ENCODE assay signal across 9 mouse cellular contexts in genomic region chr2:73270593-73271458, GRCm38 (mm10). TPM values are rescaled to one million over a fixed set of nuclear protein-coding genes. Genes with fewer than 3 reads are reported as not detected.
DNase-seq lines count a peak whose midpoint lies in the region; ATAC-seq lines count a peak whose summit lies in the region.
"Had no signal": no experiment of that assay in that cellular context is flagged by ENCODE, and none has a peak within 500 bp of the region (broad histone marks: within the 10 kb centered on the region; RNA-seq: fewer than 3 reads in every experiment).

No protein-coding gene starts in this region.

- no peak overlapping the region for H3K27ac ChIP-seq in lung, embryonic 15.5 days
- H3K27ac ChIP-seq in hindbrain, embryonic 10.5 days: peak overlapping the region; percentile 93
- no peak overlapping the region for H3K27ac ChIP-seq in liver, embryonic 11.5 days (ENCODE audit: low read depth, low read length)
- no peak overlapping the region for H3K27ac ChIP-seq in neural tube, embryonic 13.5 days (replicated peaks)

- no peak for ATAC-seq in lung, embryonic 15.5 days (ENCODE audit: borderline replicate concordance, extremely low read depth, low FRiP score, low TSS enrichment)
- ATAC-seq in liver, embryonic 11.5 days (replicated peaks; ENCODE audit: low FRiP score): no peak
- ATAC-seq in neural tube, embryonic 13.5 days (ENCODE audit: low read depth): no peak
- no peak for ATAC-seq in erythroblast, adult 5-6 weeks (replicated peaks; ENCODE audit: low FRiP score, poor library complexity, severe bottlenecking)

- no peak overlapping the region for H3K9ac ChIP-seq in lung, embryonic 15.5 days
- no peak overlapping the region for H3K9ac ChIP-seq in liver, embryonic 11.5 days (ENCODE audit: low read depth, low read length)
- no peak overlapping the region for H3K9ac ChIP-seq in neural tube, embryonic 13.5 days

- H3K4me3 ChIP-seq in lung, embryonic 15.5 days: peak overlapping the region; percentile 1; the same call in 1 of the 2 replicates
- H3K4me3 ChIP-seq in hindbrain, embryonic 10.5 days: peak overlapping the region; percentile 70
- H3K4me3 ChIP-seq in liver, embryonic 11.5 days (ENCODE audit: low read depth, low read length): peak overlapping the region; percentile 14; the same call in 1 of the 2 replicates
- 0 out of 2 replicates have a peak overlapping the region, but pooled peaks have one; percentile 2 for H3K4me3 ChIP-seq in neural tube, embryonic 13.5 days

- H3K9me3 ChIP-seq in lung, embryonic 15.5 days: no peaks in the 10 kb centered on the region
- H3K9me3 ChIP-seq in hindbrain, embryonic 10.5 days: no peaks in the 10 kb centered on the region
- H3K9me3 ChIP-seq in liver, embryonic 11.5 days (ENCODE audit: control insufficient read depth, low read length): no peaks in the 10 kb centered on the region
- H3K9me3 ChIP-seq in neural tube, embryonic 13.5 days: no peaks in the 10 kb centered on the region

- 1% methylated on average over 38 of the region's 38 CpGs for WGBS in lung, embryonic 15.5 days
- WGBS in hindbrain, embryonic 10.5 days: under 1% methylated on average over 38 of the region's 38 CpGs
- WGBS in liver, embryonic 11.5 days: 1% methylated on average over 38 of the region's 38 CpGs
- WGBS in neural tube, embryonic 13.5 days: under 1% methylated on average over 38 of the region's 38 CpGs

- DNase-seq in lung, postnatal 14 days: no peak
- peak; percentile 64 for DNase-seq in embryo, embryonic 11 days
- peak; percentile 69 for DNase-seq in hindbrain, embryonic 10.5 days (ENCODE audit: low spot score)
- DNase-seq in liver, embryonic 11.5 days (ENCODE audit: low spot score): peak; percentile 61
- no peak for DNase-seq in layer of hippocampus, adult 8-10 months (ENCODE audit: low spot score in 2 of 2)

- H3K27me3 ChIP-seq in lung, embryonic 15.5 days: peaks cover 88% of the 10 kb centered on the region
- peaks cover 94% of the 10 kb centered on the region for H3K27me3 ChIP-seq in hindbrain, embryonic 10.5 days (ENCODE audit: insufficient read depth, poor library complexity, severe bottlenecking)
- peaks cover 92% of the 10 kb centered on the region for H3K27me3 ChIP-seq in liver, embryonic 11.5 days (replicated peaks; ENCODE audit: control insufficient read depth, insufficient read depth, low read length)
- H3K27me3 ChIP-seq in neural tube, embryonic 13.5 days: peaks cover 91% of the 10 kb centered on the region

- H3K4me2 ChIP-seq in lung, embryonic 15.5 days: no peak overlapping the region
- peak overlapping the region; percentile 77 for H3K4me2 ChIP-seq in liver, embryonic 11.5 days
- H3K4me2 ChIP-seq in neural tube, embryonic 13.5 days: peak overlapping the region; percentile 53

- no peaks in the 10 kb centered on the region for H3K36me3 ChIP-seq in lung, embryonic 15.5 days
- H3K36me3 ChIP-seq in hindbrain, embryonic 10.5 days: peaks cover 16% of the 10 kb centered on the region
- H3K36me3 ChIP-seq in liver, embryonic 11.5 days (ENCODE audit: control insufficient read depth, insufficient read depth, low read length): no peaks in the 10 kb centered on the region
- no peaks in the 10 kb centered on the region for H3K36me3 ChIP-seq in neural tube, embryonic 13.5 days

- peaks cover 43% of the 10 kb centered on the region for H3K4me1 ChIP-seq in lung, embryonic 15.5 days
- peaks cover 73% of the 10 kb centered on the region for H3K4me1 ChIP-seq in hindbrain, embryonic 10.5 days (replicated peaks)
- peaks cover 23% of the 10 kb centered on the region for H3K4me1 ChIP-seq in liver, embryonic 11.5 days (replicated peaks; ENCODE audit: control insufficient read depth, insufficient read depth, low read length)
- peaks cover 39% of the 10 kb centered on the region for H3K4me1 ChIP-seq in neural tube, embryonic 13.5 days (replicated peaks)

RNA-seq across cellular contexts. Expression of gene Sp9, which starts 0.9 kb away (rescaled TPM):
- polyA plus RNA-seq in lung, embryonic 15.5 days (2015; fragmentation: Nextera tagmentation; extraction: Ambion mirVana): not detected in 2 replicates
- polyA plus RNA-seq in hindbrain, embryonic 10.5 days (2016; fragmentation: Nextera tagmentation; extraction: Ambion mirVana): 1.9 and 2.3 TPM in 2 replicates
- polyA plus RNA-seq in liver, embryonic 11.5 days (2014; fragmentation: Nextera tagmentation; extraction: Ambion mirVana): 0.05 TPM in 1 of 2 replicates, not detected in the other
- polyA plus RNA-seq in neural tube, embryonic 13.5 days (2015; fragmentation: Nextera tagmentation; extraction: Ambion mirVana): 1.5 TPM in 2 replicates
- 1 to 10 TPM; 3.1 to 3.4 (median 3.1) TPM for total RNA-seq in layer of hippocampus, adult 8-10 months (2022)
- total RNA-seq in erythroblast, adult 5-6 weeks (2015; ENCODE audit: low replicate concordance): not detected in 2 replicates
- total RNA-seq in erythroblast, adult 5-6 weeks (2017; ENCODE audit: low replicate concordance): 0.51 TPM in 1 of 2 replicates, not detected in the other
- total RNA-seq: gastrocnemius, postnatal 4 days had no signal

RNA-seq across cellular contexts. Expression of gene Scrn3, which starts 41.6 kb away (rescaled TPM):
- 18.1 and 21.1 TPM in 2 replicates for polyA plus RNA-seq in lung, embryonic 15.5 days (2015; fragmentation: Nextera tagmentation; extraction: Ambion mirVana)
- 8.3 and 14.2 TPM in 2 replicates for polyA plus RNA-seq in hindbrain, embryonic 10.5 days (2016; fragmentation: Nextera tagmentation; extraction: Ambion mirVana)
- 27.6 and 31.6 TPM in 2 replicates for polyA plus RNA-seq in liver, embryonic 11.5 days (2014; fragmentation: Nextera tagmentation; extraction: Ambion mirVana)
- 9.0 and 10.2 TPM in 2 replicates for polyA plus RNA-seq in neural tube, embryonic 13.5 days (2015; fragmentation: Nextera tagmentation; extraction: Ambion mirVana)
- 10 to 100 TPM; 23.6 to 30.7 (median 26.9) TPM for total RNA-seq in layer of hippocampus, adult 8-10 months (2022)
- total RNA-seq in erythroblast, adult 5-6 weeks (2015; ENCODE audit: low replicate concordance): 19.2 and 21.1 TPM in 2 replicates
- total RNA-seq in erythroblast, adult 5-6 weeks (2017; ENCODE audit: low replicate concordance): 32.5 and 33.6 TPM in 2 replicates

RNA-seq across cellular contexts. Expression of gene Cir1, which starts 41.7 kb away (rescaled TPM):
- 24.5 and 25.7 TPM in 2 replicates for polyA plus RNA-seq in lung, embryonic 15.5 days (2015; fragmentation: Nextera tagmentation; extraction: Ambion mirVana)
- polyA plus RNA-seq in hindbrain, embryonic 10.5 days (2016; fragmentation: Nextera tagmentation; extraction: Ambion mirVana): 11.7 and 14.9 TPM in 2 replicates
- 22.1 and 22.6 TPM in 2 replicates for polyA plus RNA-seq in liver, embryonic 11.5 days (2014; fragmentation: Nextera tagmentation; extraction: Ambion mirVana)
- 29.2 and 30.4 TPM in 2 replicates for polyA plus RNA-seq in neural tube, embryonic 13.5 days (2015; fragmentation: Nextera tagmentation; extraction: Ambion mirVana)
- total RNA-seq in layer of hippocampus, adult 8-10 months (2022): 10 to 100 TPM; 26.6 to 32.4 (median 30.2) TPM
- 57.6 and 67.9 TPM in 2 replicates for total RNA-seq in erythroblast, adult 5-6 weeks (2015; ENCODE audit: low replicate concordance)
- total RNA-seq in erythroblast, adult 5-6 weeks (2017; ENCODE audit: low replicate concordance): 76.7 and 127 TPM in 2 replicates

RNA-seq across cellular contexts. Expression of gene Ola1, which starts 52.1 kb away (rescaled TPM):
- 75.0 and 80.1 TPM in 2 replicates for polyA plus RNA-seq in lung, embryonic 15.5 days (2015; fragmentation: Nextera tagmentation; extraction: Ambion mirVana)
- 76.8 and 105 TPM in 2 replicates for polyA plus RNA-seq in hindbrain, embryonic 10.5 days (2016; fragmentation: Nextera tagmentation; extraction: Ambion mirVana)
- polyA plus RNA-seq in liver, embryonic 11.5 days (2014; fragmentation: Nextera tagmentation; extraction: Ambion mirVana): 109 and 116 TPM in 2 replicates
- polyA plus RNA-seq in neural tube, embryonic 13.5 days (2015; fragmentation: Nextera tagmentation; extraction: Ambion mirVana): 102 and 110 TPM in 2 replicates
- 100 to 1,000 TPM; 109 to 114 (median 110) TPM for total RNA-seq in layer of hippocampus, adult 8-10 months (2022)
- total RNA-seq in erythroblast, adult 5-6 weeks (2015; ENCODE audit: low replicate concordance): 31.8 and 31.9 TPM in 2 replicates
- total RNA-seq in erythroblast, adult 5-6 weeks (2017; ENCODE audit: low replicate concordance): 23.3 and 27.5 TPM in 2 replicates

Comparison
In these comparisons a context has a peak if more than half of its experiments do, and no peak if none do; other contexts are left out.
1. H3K4me3 ChIP-seq: peak in every context shown above with its lines; median percentile 70 in hindbrain, embryonic 10.5 days; 14 in liver, embryonic 11.5 days; 2 in neural tube, embryonic 13.5 days; 1 in lung, embryonic 15.5 days.
2. DNase-seq: peak in embryo, embryonic 11 days (single experiment), hindbrain, embryonic 10.5 days (single experiment) and liver, embryonic 11.5 days (single experiment); none in lung, postnatal 14 days (single experiment) and layer of hippocampus, adult 8-10 months (0 of 2).